In genomic region chr15:85615075-85615474, GRCm38 (mm10) we compare ENCODE assay signal across 11 mouse cellular contexts. TPM values are rescaled to one million over a fixed set of nuclear protein-coding genes. Genes with fewer than 3 reads are reported as not detected.
DNase-seq lines count a peak whose midpoint lies in the region; ATAC-seq lines count a peak whose summit lies in the region.
"Had no signal": no experiment of that assay in that cellular context is flagged by ENCODE, and none has a peak within 500 bp of the region (broad histone marks: within the 10 kb centered on the region; RNA-seq: fewer than 3 reads in every experiment).

No protein-coding gene starts in this region.

- 43% methylated on average over 22 of the region's 22 CpGs for WGBS in hindbrain, embryonic 12.5 days
- WGBS in hindbrain, embryonic 16.5 days = 45% methylated on average over 22 of the region's 22 CpGs
- 46% methylated on average over 22 of the region's 22 CpGs for WGBS in neural tube, embryonic 13.5 days

- H3K4me1 ChIP-seq in hindbrain, embryonic 12.5 days = peaks cover 32% of the 10 kb centered on the region
- peaks cover 20% of the 10 kb centered on the region for H3K4me1 ChIP-seq in hindbrain, embryonic 16.5 days (ENCODE audit: control insufficient read depth, insufficient read depth, low read depth, low read length)
- peaks cover 57% of the 10 kb centered on the region for H3K4me1 ChIP-seq in neural tube, embryonic 13.5 days (replicated peaks)

- no peaks in the 10 kb centered on the region for H3K36me3 ChIP-seq in hindbrain, embryonic 12.5 days
- H3K36me3 ChIP-seq in hindbrain, embryonic 16.5 days (ENCODE audit: control insufficient read depth, insufficient read depth, low read length) = no peaks in the 10 kb centered on the region
- H3K36me3 ChIP-seq in neural tube, embryonic 13.5 days = no peaks in the 10 kb centered on the region
- H3K36me3 ChIP-seq: forebrain, embryonic 10.5 days; limb, embryonic 15.5 days had no signal

- peaks cover 42% of the 10 kb centered on the region for H3K27me3 ChIP-seq in hindbrain, embryonic 12.5 days
- H3K27me3 ChIP-seq in hindbrain, embryonic 16.5 days (replicated peaks; ENCODE audit: control insufficient read depth, insufficient read depth, low read length) = peaks cover 2% of the 10 kb centered on the region
- peaks cover 19% of the 10 kb centered on the region for H3K27me3 ChIP-seq in neural tube, embryonic 13.5 days

- H3K4me3 ChIP-seq in hindbrain, embryonic 12.5 days = no peak overlapping the region
- H3K4me3 ChIP-seq in hindbrain, embryonic 16.5 days (ENCODE audit: low read length) = no peak overlapping the region
- H3K4me3 ChIP-seq in neural tube, embryonic 13.5 days = no peak overlapping the region
- H3K4me3 ChIP-seq: forebrain, embryonic 10.5 days; limb, embryonic 15.5 days had no signal

- H3K9me3 ChIP-seq in hindbrain, embryonic 12.5 days (replicated peaks) = no peaks in the 10 kb centered on the region
- no peaks in the 10 kb centered on the region for H3K9me3 ChIP-seq in hindbrain, embryonic 16.5 days (ENCODE audit: control insufficient read depth, low read length)
- no peaks in the 10 kb centered on the region for H3K9me3 ChIP-seq in neural tube, embryonic 13.5 days
- H3K9me3 ChIP-seq: limb, embryonic 15.5 days had no signal

- H3K4me2 ChIP-seq in hindbrain, embryonic 12.5 days (replicated peaks) = no peak overlapping the region
- no peak overlapping the region for H3K4me2 ChIP-seq in hindbrain, embryonic 16.5 days (ENCODE audit: low read length)
- H3K4me2 ChIP-seq in neural tube, embryonic 13.5 days = no peak overlapping the region
- H3K4me2 ChIP-seq: limb, embryonic 15.5 days had no signal

- DNase-seq in neural tube, embryonic 10.5 days (ENCODE audit: extremely low spot score, low spot score) = no peak
- DNase-seq in kidney, postnatal 4 days = peak; percentile 48 to 67
- peak; percentile 81 to 85 for DNase-seq in urinary bladder, postnatal 36 days (ENCODE audit: low spot score in 2 of 2)
- no peak for DNase-seq in layer of hippocampus, postnatal 25 days (ENCODE audit: extremely low spot score in 1 of 2, low spot score in 1 of 2)
- DNase-seq: cerebellum, adult 9-10 months; right cerebral cortex, postnatal 25 days had no signal

- H3K27ac ChIP-seq in hindbrain, embryonic 12.5 days = 0 out of 2 replicates have a peak overlapping the region, but pooled peaks have one; percentile 82
- H3K27ac ChIP-seq in hindbrain, embryonic 16.5 days (ENCODE audit: low read depth, low read length) = no peak overlapping the region; the same call in 1 of the 2 replicates
- H3K27ac ChIP-seq in neural tube, embryonic 13.5 days (replicated peaks) = peak overlapping the region; percentile 93
- H3K27ac ChIP-seq: forebrain, embryonic 10.5 days had no signal

- ATAC-seq in hindbrain, embryonic 12.5 days (ENCODE audit: low FRiP score) = no peak
- no peak for ATAC-seq in hindbrain, embryonic 16.5 days
- ATAC-seq in neural tube, embryonic 13.5 days (ENCODE audit: low read depth) = no peak

- H3K9ac ChIP-seq in hindbrain, embryonic 12.5 days = 0 out of 2 replicates have a peak overlapping the region, but pooled peaks have one; percentile 23
- no peak overlapping the region for H3K9ac ChIP-seq in hindbrain, embryonic 16.5 days (ENCODE audit: low read depth, low read length)
- peak overlapping the region; percentile 32; the same call in 1 of the 2 replicates for H3K9ac ChIP-seq in neural tube, embryonic 13.5 days
- H3K9ac ChIP-seq: limb, embryonic 15.5 days had no signal

RNA-seq across cellular contexts. Expression of gene Wnt7b, which starts 32.8 kb away (rescaled TPM):
- 78.3 and 79.5 TPM in 2 replicates for polyA plus RNA-seq in hindbrain, embryonic 12.5 days (2016; fragmentation: Nextera tagmentation; extraction: Ambion mirVana)
- 26.4 and 35.4 TPM in 2 replicates for polyA plus RNA-seq in hindbrain, embryonic 16.5 days (2015; fragmentation: Nextera tagmentation; extraction: Ambion mirVana)
- 34.2 and 37.7 TPM in 2 replicates for polyA plus RNA-seq in neural tube, embryonic 13.5 days (2015; fragmentation: Nextera tagmentation; extraction: Ambion mirVana)
- total RNA-seq in layer of hippocampus, postnatal 25 days (2021) = 10 to 100 TPM; 45.3 to 46.9 TPM

Comparison
In these comparisons a context has a peak if more than half of its experiments do, and no peak if none do; other contexts are left out.
1. DNase-seq: peak in kidney, postnatal 4 days (2 of 2) and urinary bladder, postnatal 36 days (2 of 2); none in neural tube, embryonic 10.5 days (single experiment) and layer of hippocampus, postnatal 25 days (0 of 2).